Mouse (Mus musculus) neural tube, embryonic 15.5 days (tissue): Measurements from ENCODE around the gene Prdx5. TPM values are rescaled to one million over a fixed set of nuclear protein-coding genes. Genes with fewer than 3 reads are reported as not detected.
A peak's percentile ranks its signal among the peaks of the same experiment; 100 is the strongest.

ENCODE experiments used
- ATAC-seq: fragments of 200-750 bp; cut with Nextera tagmentation; 2 replicates; pipeline ENCODE4 v1.8.0; 2017; ENCODE audit warnings: mild to moderate bottlenecking, moderate TSS enrichment, moderate library complexity; ENCODE audit not compliant: low FRiP score
- H3K27ac ChIP-seq: fragments of 300-500 bp; sonication (generic); replicated peaks from 2 replicates; pipeline ENCODE4 v1.5.1; 2015; ENCODE audit warnings: mild to moderate bottlenecking, inconsistent platforms
- H3K27me3 ChIP-seq: fragments of 300-500 bp; sonication (generic); replicated peaks from 2 replicates; pipeline ENCODE4 v1.6.1; 2015; ENCODE audit warnings: inconsistent platforms
- H3K36me3 ChIP-seq: fragments of 300-500 bp; sonication (generic); 2 replicates; pipeline ENCODE4 v1.6.1; 2015; ENCODE audit warnings: inconsistent platforms
- H3K4me1 ChIP-seq: fragments of 300-500 bp; sonication (generic); 2 replicates; pipeline ENCODE4 v1.6.1; 2015; ENCODE audit warnings: inconsistent platforms
- H3K4me2 ChIP-seq: fragments of 300-500 bp; sonication (generic); 2 replicates; pipeline ENCODE4 v1.6.1; 2015; ENCODE audit warnings: inconsistent platforms, mild to moderate bottlenecking, moderate library complexity
- H3K4me3 ChIP-seq: fragments of 300-500 bp; sonication (generic); replicated peaks from 2 replicates; pipeline ENCODE4 v1.5.1; 2015; ENCODE audit warnings: mild to moderate bottlenecking, inconsistent platforms
- H3K9ac ChIP-seq: fragments of 300-500 bp; sonication (generic); replicated peaks from 2 replicates; pipeline ENCODE4 v1.6.1; 2015; ENCODE audit warnings: mild to moderate bottlenecking, inconsistent platforms
- H3K9me3 ChIP-seq: fragments of 300-500 bp; sonication (generic); replicated peaks from 2 replicates; pipeline ENCODE4 v1.6.1; 2016; ENCODE audit warnings: inconsistent platforms
- WGBS: fragments of 180-500 bp; shearing (Covaris S2); methylation state at CpG from one replicate; pipeline ENCODE4 v1.1.7; 2015; ENCODE audit warnings: mixed read lengths; 5-methylcytosine and 5-hydroxymethylcytosine counted together
- polyA plus RNA-seq: library from polyadenylated mRNA; unstranded; fragments of >200 nt; fragmentation: Nextera tagmentation; extraction: Ambion mirVana; gene quantifications from 2 replicates; pipeline ENCODE4 v1.2.1, GENCODE M21; 2015

Gene Prdx5
- polyA plus RNA-seq, 1 experiment from 2014 or later, result 417 TPM

- peak overlapping the region; percentile 73; the same call in 1 of the 2 replicates for H3K4me3 ChIP-seq
- H3K4me1 ChIP-seq, result peaks cover 48% of the 10 kb centered on the region
- no peaks in the 10 kb centered on the region for H3K9me3 ChIP-seq
- 71% methylated on average over 6 of the region's 6 CpGs for WGBS
- H3K4me2 ChIP-seq, result peak overlapping the region; percentile 89
- no peak overlapping the region for H3K9ac ChIP-seq
- ATAC-seq, result no peak
- no peaks in the 10 kb centered on the region for H3K36me3 ChIP-seq
- peak overlapping the region; percentile 62 for H3K27ac ChIP-seq
- H3K27me3 ChIP-seq, result peaks cover 55% of the 10 kb centered on the region
These were observed 13.2 kb upstream of the Prdx5 start for GRCm38 (mm10) chr19:6922901-6923735.

GRCm38 (mm10) chr19:6921647-6922567 is 12.0 kb upstream of the Prdx5 start, which contains the start of gene Esrra:
TSS of gene Esrra (minus strand) at chr19:6921813.
- Histone ChIP-seq H3K4me3 (peak within 1 kb of the TSS; percentile 73), H3K27me3 (peaks cover 43% of the 10 kb centered on the region), H3K9me3 (no peaks in the 10 kb centered on the region), H3K4me1 (peaks cover 46% of the 10 kb centered on the region), H3K27ac (peak within 1 kb of the TSS; percentile 86), H3K36me3 (no peaks in the 10 kb centered on the region), H3K9ac (peak within 1 kb of the TSS; percentile 85), H3K4me2 (peak within 1 kb of the TSS; percentile 89)
- under 1% methylated on average over 57 of the region's 66 CpGs for WGBS
- peak; percentile 95 for ATAC-seq

- WGBS, result 2% methylated on average over 37 of the region's 48 CpGs
These were observed 11.1 kb upstream of the Prdx5 start for GRCm38 (mm10) chr19:6920741-6921636.

GRCm38 (mm10) chr19:6919876-6920740 is 10.2 kb upstream of the Prdx5 start:
- peak overlapping the region; percentile 85 for H3K9ac ChIP-seq
- no peak for ATAC-seq
- peaks cover 40% of the 10 kb centered on the region for H3K4me1 ChIP-seq
- peak overlapping the region; percentile 86; the same call in 1 of the 2 replicates for H3K27ac ChIP-seq
- H3K27me3 ChIP-seq, result peaks cover 25% of the 10 kb centered on the region
- no peaks in the 10 kb centered on the region for H3K9me3 ChIP-seq
- H3K36me3 ChIP-seq, result no peaks in the 10 kb centered on the region
- peak overlapping the region; percentile 89 for H3K4me2 ChIP-seq
- H3K4me3 ChIP-seq, result peak overlapping the region; percentile 73
- 41% methylated on average over 8 of the region's 8 CpGs for WGBS

More at GRCm38 (mm10) chr19:6920741-6921636, 11.1 kb upstream of the Prdx5 start:
- H3K9me3 ChIP-seq, result no peaks in the 10 kb centered on the region
- peaks cover 44% of the 10 kb centered on the region for H3K4me1 ChIP-seq
- ATAC-seq, result no peak; the same call in 1 of the 2 replicates
- peak overlapping the region; percentile 73 for H3K4me3 ChIP-seq
- H3K9ac ChIP-seq, result peak overlapping the region; percentile 85
- peaks cover 34% of the 10 kb centered on the region for H3K27me3 ChIP-seq
- H3K36me3 ChIP-seq, result no peaks in the 10 kb centered on the region
- H3K27ac ChIP-seq, result peak overlapping the region; percentile 86
- peak overlapping the region; percentile 89 for H3K4me2 ChIP-seq

GRCm38 (mm10) chr19:6919431-6919830 is 9.5 kb upstream of the Prdx5 start:
- Histone ChIP-seq H3K9me3 (no peaks in the 10 kb centered on the region), H3K36me3 (no peaks in the 10 kb centered on the region), H3K4me2 (peak overlapping the region; percentile 89), H3K27ac (no peak overlapping the region), H3K27me3 (peaks cover 18% of the 10 kb centered on the region), H3K9ac (no peak overlapping the region), H3K4me3 (no peak overlapping the region), H3K4me1 (peaks cover 33% of the 10 kb centered on the region)
- no peak for ATAC-seq

GRCm38 (mm10) chr19:6918321-6918720 is 8.4 kb upstream of the Prdx5 start:
- peaks cover 8% of the 10 kb centered on the region for H3K27me3 ChIP-seq
- H3K9ac ChIP-seq, result no peak overlapping the region
- no peak for ATAC-seq
- no peak overlapping the region for H3K27ac ChIP-seq
- H3K4me2 ChIP-seq, result no peak overlapping the region
- peaks cover 8% of the 10 kb centered on the region for H3K36me3 ChIP-seq
- WGBS, result 96% methylated on average over 4 of the region's 4 CpGs
- H3K4me3 ChIP-seq, result no peak overlapping the region
- peaks cover 33% of the 10 kb centered on the region for H3K4me1 ChIP-seq
- no peaks in the 10 kb centered on the region for H3K9me3 ChIP-seq

GRCm38 (mm10) chr19:6916496-6916895 is 6.6 kb upstream of the Prdx5 start:
- H3K9ac ChIP-seq, result no peak overlapping the region
- H3K27me3 ChIP-seq, result no peaks in the 10 kb centered on the region
- no peak for ATAC-seq
- H3K36me3 ChIP-seq, result peaks cover 27% of the 10 kb centered on the region
- H3K4me3 ChIP-seq, result no peak overlapping the region
- H3K27ac ChIP-seq, result no peak overlapping the region
- H3K9me3 ChIP-seq, result no peaks in the 10 kb centered on the region
- H3K4me1 ChIP-seq, result peaks cover 30% of the 10 kb centered on the region
- H3K4me2 ChIP-seq, result no peak overlapping the region
- 82% methylated on average over 4 of the region's 4 CpGs for WGBS

GRCm38 (mm10) chr19:6915276-6915675 is 5.4 kb upstream of the Prdx5 start:
- no peak overlapping the region for H3K27ac ChIP-seq
- 91% methylated on average over 4 of the region's 4 CpGs for WGBS
- H3K4me2 ChIP-seq, result no peak overlapping the region
- no peaks in the 10 kb centered on the region for H3K9me3 ChIP-seq
- H3K36me3 ChIP-seq, result peaks cover 32% of the 10 kb centered on the region
- no peaks in the 10 kb centered on the region for H3K27me3 ChIP-seq
- ATAC-seq, result no peak
- no peak overlapping the region for H3K4me3 ChIP-seq
- no peak overlapping the region for H3K9ac ChIP-seq
- H3K4me1 ChIP-seq, result peaks cover 31% of the 10 kb centered on the region

GRCm38 (mm10) chr19:6914540-6914939 is 4.6 kb upstream of the Prdx5 start:
- H3K36me3 ChIP-seq, result peaks cover 32% of the 10 kb centered on the region
- H3K4me1 ChIP-seq, result peaks cover 24% of the 10 kb centered on the region
- H3K27ac ChIP-seq, result no peak overlapping the region
- H3K9ac ChIP-seq, result no peak overlapping the region
- H3K4me3 ChIP-seq, result no peak overlapping the region
- H3K9me3 ChIP-seq, result no peaks in the 10 kb centered on the region
- no peak overlapping the region for H3K4me2 ChIP-seq
- ATAC-seq, result no peak
- WGBS, result 95% methylated on average over 9 of the region's 9 CpGs
- H3K27me3 ChIP-seq, result no peaks in the 10 kb centered on the region

GRCm38 (mm10) chr19:6913991-6914390 is 4.1 kb upstream of the Prdx5 start:
- Histone ChIP-seq H3K4me2 (no peak overlapping the region), H3K4me1 (peaks cover 19% of the 10 kb centered on the region), H3K27me3 (no peaks in the 10 kb centered on the region), H3K36me3 (peaks cover 32% of the 10 kb centered on the region), H3K27ac (no peak overlapping the region), H3K9me3 (no peaks in the 10 kb centered on the region), H3K4me3 (no peak overlapping the region), H3K9ac (no peak overlapping the region)
- ATAC-seq, result no peak
- 85% methylated on average over 11 of the region's 11 CpGs for WGBS
